ENCODE assay signal across 24 mouse cellular contexts in the genomic region with DNA sequence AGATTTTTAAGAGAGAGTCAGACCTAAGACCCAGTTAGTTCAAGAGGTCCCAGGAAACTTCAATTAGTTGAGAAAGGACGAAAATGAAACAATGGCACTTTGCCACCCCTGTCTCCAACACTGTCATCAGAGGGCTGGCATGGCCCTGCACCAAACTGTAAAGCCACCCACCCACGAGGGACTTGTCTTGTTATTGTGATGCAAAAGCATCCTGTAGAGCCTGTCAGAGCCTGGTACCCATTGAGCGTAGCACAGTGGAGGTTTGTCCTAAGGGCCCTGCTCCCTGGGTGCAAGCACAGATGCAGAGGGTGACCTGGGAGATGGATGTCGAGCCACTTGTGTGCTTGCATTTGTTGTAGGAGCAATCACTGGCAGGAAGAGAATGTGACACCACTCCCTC.
DNase-seq lines count a peak whose midpoint lies in the region; TF ChIP-seq lines count a peak whose summit lies in the region.
"Had no signal": no experiment of that assay in that cellular context is flagged by ENCODE, and none has a peak within 500 bp of the region (broad histone marks: within the 10 kb centered on the region; RNA-seq: fewer than 3 reads in every experiment).

No protein-coding gene starts in this region.

- no peak for TF ChIP-seq CTCF in left cerebral cortex, adult 2 months (IDR thresholded peaks at IDR 0.05)
- no peak for TF ChIP-seq CTCF in cortical plate, adult 2 months (IDR thresholded peaks at IDR 0.05; ENCODE audit: extremely low read depth, insufficient read depth, low read length)
- TF ChIP-seq CTCF in olfactory bulb, adult 2 months (IDR thresholded peaks at IDR 0.05; ENCODE audit: insufficient read depth, low read depth, low read length) = no peak

- H3K4me3 ChIP-seq in left cerebral cortex, adult 2 months = no peak overlapping the region
- no peak overlapping the region for H3K4me3 ChIP-seq in cortical plate, adult 2 months (ENCODE audit: insufficient read depth, low read length)
- H3K4me3 ChIP-seq in olfactory bulb, adult 2 months (ENCODE audit: insufficient read depth, low read depth, low read length) = no peak overlapping the region
- H3K4me3 ChIP-seq: erythroblast, embryonic 14.5 days; heart, embryonic 10.5 days; hindbrain, embryonic 12.5 days; intestine, embryonic 15.5 days; liver, embryonic 12.5 days; megakaryocyte, embryonic 14.5 days; midbrain, embryonic 12.5 days; neural tube, embryonic 15.5 days had no signal

- 19% methylated on average over 4 of the region's 4 CpGs for WGBS in olfactory bulb, adult 2 months

- intact Hi-C loops in left cerebral cortex, adult 2 months (cut with DNase I) = no loop called here

- peak; percentile 27 for DNase-seq in cerebellum, adult 9-11 months
- DNase-seq in cerebellum, postnatal 25 days = no peak
- DNase-seq in left cerebral cortex, adult 2 months (ENCODE audit: extremely low spot score in 1 of 2, low spot score in 2 of 2) = no peak
- no peak for DNase-seq in left cerebral cortex, adult 11 months (ENCODE audit: low spot score)
- no peak for DNase-seq in spleen, postnatal 10 days (ENCODE audit: low spot score in 2 of 2)
- DNase-seq: adrenal gland, postnatal 14 days; gastrocnemius, postnatal 25 days; heart, postnatal 36 days; kidney, adult 2 months; kidney, postnatal 36 days; lung, adult 18-20 months; lung, postnatal 4 days; right cerebral cortex, postnatal 4 days had no signal

- no peak for TF ChIP-seq POLR2A in cortical plate, adult 2 months (IDR thresholded peaks at IDR 0.05; ENCODE audit: extremely low read depth, insufficient read depth, low read length)
- TF ChIP-seq POLR2A in olfactory bulb, adult 2 months (IDR thresholded peaks at IDR 0.05; ENCODE audit: insufficient read depth, low read depth, low read length) = no peak

- H3K4me1 ChIP-seq in cortical plate, adult 2 months (ENCODE audit: control insufficient read depth, insufficient read depth, low read length) = peaks cover 12% of the 10 kb centered on the region
- H3K4me1 ChIP-seq in olfactory bulb, adult 2 months (ENCODE audit: control insufficient read depth, insufficient read depth, low read length) = peaks cover 24% of the 10 kb centered on the region
- H3K4me1 ChIP-seq: heart, embryonic 10.5 days; intestine, embryonic 15.5 days; liver, embryonic 12.5 days; megakaryocyte, embryonic 14.5 days; midbrain, embryonic 12.5 days had no signal

- H3K27ac ChIP-seq in left cerebral cortex, adult 2 months = peak overlapping the region; percentile 57
- peak overlapping the region; percentile 74 for H3K27ac ChIP-seq in cortical plate, adult 2 months (ENCODE audit: insufficient read depth, low read length)
- H3K27ac ChIP-seq in olfactory bulb, adult 2 months (ENCODE audit: insufficient read depth, low read depth, low read length) = peak overlapping the region; percentile 36; the same call in 1 of the 2 replicates
- H3K27ac ChIP-seq: heart, embryonic 10.5 days; hindbrain, embryonic 12.5 days; hindbrain, postnatal 0 days; intestine, embryonic 15.5 days; liver, embryonic 12.5 days; midbrain, embryonic 12.5 days; neural tube, embryonic 15.5 days had no signal
